Mouse (Mus musculus): ENCODE measurements at regions not wholly inside any gene's neighbourhood (a gene's known extent, or its start where the extent isn't known, plus 50 kb on each side); places are given as distances from the start of the nearest gene placed in this dataset.

GRCm38 (mm10) chr1:14472294-14472693 lies 1620.8 kb downstream of the 4930444P10Rik start:
- no peak for DNase-seq (ENCODE audit: low read depth, low spot score)
- no peaks in the 10 kb centered on the region for H3K36me3 ChIP-seq (ENCODE audit: control insufficient read depth, insufficient read depth, low read length, poor library complexity, severe bottlenecking)
- H3K27me3 ChIP-seq (ENCODE audit: control insufficient read depth, insufficient read depth, low read length, poor library complexity, severe bottlenecking): no peaks in the 10 kb centered on the region

DNA sequence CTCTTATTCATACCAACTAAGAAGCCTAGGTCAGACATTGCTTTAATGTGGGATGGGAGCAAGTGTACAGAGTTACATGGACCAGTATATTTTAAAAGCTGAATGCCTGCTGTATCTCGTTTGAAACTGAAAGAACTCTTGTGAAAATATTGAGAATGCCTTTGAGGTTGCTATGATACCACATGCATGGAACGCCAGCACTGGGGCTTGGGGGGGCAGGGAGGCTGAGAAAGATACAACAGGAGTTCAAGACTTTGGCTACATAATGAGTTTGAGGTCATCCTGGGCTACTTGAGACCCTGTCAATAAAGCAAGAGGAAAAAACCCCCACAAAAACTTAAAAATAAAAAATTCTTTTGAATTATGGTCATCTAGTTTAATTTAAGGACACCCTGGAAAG lies 1621.6 kb downstream of the 4930444P10Rik start:
- no peaks in the 10 kb centered on the region for H3K27me3 ChIP-seq (ENCODE audit: control insufficient read depth, insufficient read depth, low read length, poor library complexity, severe bottlenecking)
- DNase-seq (ENCODE audit: low read depth, low spot score): no peak
- H3K36me3 ChIP-seq (ENCODE audit: control insufficient read depth, insufficient read depth, low read length, poor library complexity, severe bottlenecking): no peaks in the 10 kb centered on the region

- H3K27me3 ChIP-seq (ENCODE audit: control insufficient read depth, insufficient read depth, low read length, poor library complexity, severe bottlenecking): no peaks in the 10 kb centered on the region
- DNase-seq (ENCODE audit: low read depth, low spot score): no peak
- no peaks in the 10 kb centered on the region for H3K36me3 ChIP-seq (ENCODE audit: control insufficient read depth, insufficient read depth, low read length, poor library complexity, severe bottlenecking)
Observed at GRCm38 (mm10) chr1:14464788-14465482, 1628.2 kb downstream of the 4930444P10Rik start.

- no peak for DNase-seq (ENCODE audit: low read depth, low spot score)
- H3K36me3 ChIP-seq (ENCODE audit: control insufficient read depth, insufficient read depth, low read length, poor library complexity, severe bottlenecking): no peaks in the 10 kb centered on the region
- H3K27me3 ChIP-seq (ENCODE audit: control insufficient read depth, insufficient read depth, low read length, poor library complexity, severe bottlenecking): no peaks in the 10 kb centered on the region
Observed at GRCm38 (mm10) chr1:14462496-14462895, 1630.6 kb downstream of the 4930444P10Rik start.

DNA sequence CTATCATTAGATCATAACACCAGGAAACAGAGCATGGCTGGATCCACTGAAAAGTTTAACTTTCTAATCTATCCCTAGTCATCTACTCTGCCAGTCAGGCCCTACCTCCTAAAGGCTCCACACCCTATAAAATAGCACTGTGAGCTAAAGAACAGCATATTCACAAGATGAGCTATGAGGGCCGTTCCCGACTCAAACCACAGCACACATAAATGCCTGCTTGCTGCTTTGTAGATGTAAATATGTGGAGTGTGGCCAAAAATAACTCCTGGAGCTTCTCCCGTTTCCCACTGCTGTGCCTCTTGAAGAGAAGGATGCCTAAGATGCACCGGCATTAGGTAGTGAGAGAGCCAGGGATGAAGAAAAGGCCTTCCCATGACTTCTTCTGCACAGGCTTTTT lies 1632.3 kb downstream of the 4930444P10Rik start:
- no peaks in the 10 kb centered on the region for H3K27me3 ChIP-seq (ENCODE audit: control insufficient read depth, insufficient read depth, low read length, poor library complexity, severe bottlenecking)
- no peaks in the 10 kb centered on the region for H3K36me3 ChIP-seq (ENCODE audit: control insufficient read depth, insufficient read depth, low read length, poor library complexity, severe bottlenecking)
- DNase-seq (ENCODE audit: low read depth, low spot score): no peak

- no peaks in the 10 kb centered on the region for H3K36me3 ChIP-seq (ENCODE audit: control insufficient read depth, insufficient read depth, low read length, poor library complexity, severe bottlenecking)
- DNase-seq (ENCODE audit: low read depth, low spot score): no peak
- H3K27me3 ChIP-seq (ENCODE audit: control insufficient read depth, insufficient read depth, low read length, poor library complexity, severe bottlenecking): no peaks in the 10 kb centered on the region
Observed at GRCm38 (mm10) chr1:14429326-14429725, 1663.8 kb downstream of the 4930444P10Rik start.

- Histone ChIP-seq H3K27me3 (ENCODE audit: control insufficient read depth, insufficient read depth, low read length, poor library complexity, severe bottlenecking) (no peaks in the 10 kb centered on the region), H3K36me3 (ENCODE audit: control insufficient read depth, insufficient read depth, low read length, poor library complexity, severe bottlenecking) (no peaks in the 10 kb centered on the region)
- no peak for DNase-seq (ENCODE audit: low read depth, low spot score)
Observed at GRCm38 (mm10) chr1:14421030-14421429, 1672.1 kb downstream of the 4930444P10Rik start.

DNA sequence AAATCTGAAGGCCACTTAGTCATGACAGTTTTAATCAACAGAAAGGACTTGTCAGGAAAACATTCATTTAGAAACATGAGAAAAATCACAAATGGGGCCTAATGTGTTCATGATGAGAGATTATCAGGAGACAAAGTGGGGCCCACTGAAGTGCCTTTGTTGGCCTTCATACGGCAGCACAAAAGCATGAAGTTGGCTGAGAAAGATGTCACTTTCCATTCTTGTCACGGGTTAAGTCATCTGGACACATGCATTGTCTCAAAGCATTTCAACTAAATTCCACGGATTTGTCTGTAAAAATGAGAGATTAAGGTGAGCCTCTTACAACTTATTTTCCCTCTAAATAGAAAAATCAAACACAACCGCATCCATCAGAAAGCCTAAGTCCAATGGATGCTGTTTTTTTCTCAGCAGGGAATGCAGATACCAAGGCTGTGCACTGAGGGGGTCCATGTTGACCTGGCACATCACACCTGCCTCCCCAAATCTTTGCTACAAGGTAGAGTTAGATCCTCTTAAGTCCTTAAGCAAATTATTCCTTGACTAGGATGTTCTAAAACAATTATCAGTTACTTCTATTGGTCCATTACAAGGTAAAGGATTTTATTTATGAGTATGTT lies 1679.2 kb downstream of the 4930444P10Rik start:
- H3K27me3 ChIP-seq (ENCODE audit: control insufficient read depth, insufficient read depth, low read length, poor library complexity, severe bottlenecking): no peaks in the 10 kb centered on the region
- no peak for DNase-seq (ENCODE audit: low read depth, low spot score)
- H3K36me3 ChIP-seq (ENCODE audit: control insufficient read depth, insufficient read depth, low read length, poor library complexity, severe bottlenecking): no peaks in the 10 kb centered on the region

- DNase-seq (ENCODE audit: low read depth, low spot score): no peak
- Histone ChIP-seq H3K27me3 (ENCODE audit: control insufficient read depth, insufficient read depth, low read length, poor library complexity, severe bottlenecking) (no peaks in the 10 kb centered on the region), H3K36me3 (ENCODE audit: control insufficient read depth, insufficient read depth, low read length, poor library complexity, severe bottlenecking) (no peaks in the 10 kb centered on the region)
Observed at GRCm38 (mm10) chr1:14369957-14370833, 1722.9 kb downstream of the 4930444P10Rik start.

GRCm38 (mm10) chr1:14359998-14360640 lies 1733.0 kb downstream of the 4930444P10Rik start:
- no peaks in the 10 kb centered on the region for H3K27me3 ChIP-seq (ENCODE audit: control insufficient read depth, insufficient read depth, low read length, poor library complexity, severe bottlenecking)
- no peak for DNase-seq (ENCODE audit: low read depth, low spot score)
- H3K36me3 ChIP-seq (ENCODE audit: control insufficient read depth, insufficient read depth, low read length, poor library complexity, severe bottlenecking): no peaks in the 10 kb centered on the region

Measured in splenic B cell, adult 2 months (primary cell).